Mouse (Mus musculus) mesoderm, embryonic 11.5 days (tissue): ENCODE measurements around the gene Cd2.

Experiments used
- DNase-seq: peaks from one replicate; pipeline ENCODE4 v3.0.0-alpha.2; 2012; ENCODE audit warnings: low read depth, low spot score

The Cd2 gene

DNA sequence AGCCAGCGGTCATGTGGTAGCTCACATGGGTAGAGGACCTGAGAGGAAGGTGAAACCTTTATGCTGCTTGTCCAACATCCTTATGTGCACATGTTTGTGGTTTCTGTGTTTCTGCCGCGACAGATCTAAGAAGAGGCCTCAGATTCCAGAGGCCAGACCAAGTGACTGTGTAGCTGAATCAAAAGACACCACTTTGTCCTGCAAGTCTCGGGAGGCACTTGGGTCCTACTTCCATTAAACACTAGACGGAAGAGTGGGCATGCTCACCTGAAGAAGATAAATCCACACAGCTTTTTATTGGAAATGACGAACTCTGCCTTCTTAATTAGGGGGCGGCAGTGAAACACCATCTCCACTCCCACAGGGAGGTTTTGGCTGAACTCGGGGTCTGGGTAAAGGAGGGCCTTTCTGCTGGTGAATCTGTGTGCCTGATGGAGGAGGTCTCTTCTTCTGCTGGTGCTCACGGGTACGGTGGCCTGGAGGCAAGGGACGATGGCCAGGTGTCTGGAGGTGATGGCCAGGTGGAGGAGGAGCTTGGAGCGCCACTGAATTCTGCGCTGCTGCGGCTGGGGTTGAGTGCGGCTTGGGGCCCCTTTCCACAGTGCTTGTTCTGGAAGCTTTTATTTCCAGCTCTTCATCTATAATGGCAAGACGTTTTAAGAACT lies 12.0 kb downstream of the Cd2 start:
- DNase-seq = no peak

DNA sequence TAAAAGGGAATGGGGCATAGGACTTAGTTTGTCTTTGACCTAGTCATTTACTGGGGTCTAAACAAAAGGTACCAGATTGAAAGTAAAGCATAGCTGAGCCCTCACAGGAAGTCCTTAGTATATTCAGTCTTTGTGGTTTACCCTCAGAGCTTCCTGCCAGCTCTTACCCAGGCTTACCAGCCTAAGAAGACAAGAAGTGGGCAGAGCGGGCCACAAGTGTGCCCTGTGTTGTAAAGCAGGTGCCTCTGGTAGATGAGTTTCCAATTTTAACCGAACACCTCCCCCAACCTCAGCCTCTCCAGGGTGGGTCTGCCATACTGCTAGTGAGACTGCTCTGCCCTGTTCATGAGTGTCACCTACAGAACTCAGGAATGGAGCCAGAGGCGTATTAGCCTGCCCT lies 12.9 kb downstream of the Cd2 start:
- no peak for DNase-seq

DNA sequence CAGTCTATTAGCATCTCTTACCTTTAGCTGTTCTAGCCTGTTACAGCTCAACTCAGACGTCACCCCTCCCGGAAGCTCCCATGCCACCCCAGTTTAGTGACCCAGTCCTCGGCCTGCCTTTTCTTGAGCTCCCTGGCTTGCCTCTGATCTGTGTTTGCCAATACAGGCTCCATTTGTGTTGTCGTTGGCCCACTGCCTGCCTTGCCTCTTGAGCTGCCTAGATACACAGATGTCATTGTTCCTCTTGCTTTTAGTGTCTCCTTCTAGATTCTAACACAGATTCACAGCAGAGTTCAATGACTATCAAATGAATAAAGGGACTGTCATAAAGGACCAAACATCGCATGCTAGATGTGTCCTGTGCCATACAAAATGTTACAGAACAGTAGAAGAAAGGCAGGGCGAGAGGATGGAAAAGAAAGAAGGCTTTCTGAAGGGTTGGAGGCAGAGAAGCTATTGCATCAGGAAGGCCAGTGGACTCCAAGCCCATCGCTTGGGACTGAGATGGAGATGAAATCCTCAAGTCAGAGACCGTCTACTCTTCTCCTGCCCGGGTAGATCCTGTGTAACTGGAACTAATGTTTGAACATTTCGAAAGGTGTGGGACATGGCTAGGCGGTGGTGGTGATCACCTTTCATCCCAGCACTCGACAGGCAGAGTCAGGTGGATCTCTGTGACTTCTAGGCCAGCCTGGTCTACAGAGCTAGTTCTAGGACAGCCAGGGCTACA lies 13.5 kb downstream of the Cd2 start:
- no peak for DNase-seq

DNA sequence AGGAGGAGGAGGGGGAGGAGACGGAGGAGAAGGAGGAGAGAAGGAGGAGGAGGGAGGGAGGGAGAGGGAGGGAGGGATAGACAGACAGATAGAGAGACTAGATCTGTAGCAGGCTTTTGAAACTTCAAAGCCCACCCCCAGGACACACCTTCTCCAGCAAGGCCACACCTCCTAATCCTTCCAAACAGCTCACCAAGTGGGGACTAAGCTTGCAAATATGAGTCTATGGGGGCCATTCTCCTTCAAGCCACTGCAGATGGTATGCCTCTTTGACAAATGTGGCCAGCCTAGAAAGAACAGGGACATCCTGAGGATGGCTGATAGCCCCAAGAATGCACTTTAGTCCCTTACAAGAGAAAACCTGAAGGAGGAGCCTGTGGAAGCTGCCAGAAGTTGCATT lies 15.6 kb downstream of the Cd2 start:
- no peak for DNase-seq

DNA sequence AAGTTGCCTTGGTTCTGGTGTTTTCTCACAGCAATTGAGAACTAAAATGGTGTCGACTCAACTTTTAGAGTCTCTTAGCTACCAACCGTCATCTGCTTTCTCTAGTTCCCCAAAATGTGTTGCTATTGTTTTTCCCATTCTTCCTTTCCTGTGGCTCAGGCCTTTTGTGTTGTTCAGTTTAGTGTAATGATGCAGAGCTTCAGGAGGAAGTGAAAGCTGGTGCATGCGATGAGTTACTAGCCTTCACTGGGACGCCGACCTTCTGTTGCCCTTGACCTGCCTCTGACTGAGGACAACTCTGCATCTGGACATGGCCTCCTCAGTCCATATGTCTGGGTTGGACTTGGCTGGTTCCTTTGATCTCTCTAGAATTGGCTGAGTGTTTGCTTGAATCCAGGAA lies 16.9 kb downstream of the Cd2 start:
- no peak for DNase-seq

DNA sequence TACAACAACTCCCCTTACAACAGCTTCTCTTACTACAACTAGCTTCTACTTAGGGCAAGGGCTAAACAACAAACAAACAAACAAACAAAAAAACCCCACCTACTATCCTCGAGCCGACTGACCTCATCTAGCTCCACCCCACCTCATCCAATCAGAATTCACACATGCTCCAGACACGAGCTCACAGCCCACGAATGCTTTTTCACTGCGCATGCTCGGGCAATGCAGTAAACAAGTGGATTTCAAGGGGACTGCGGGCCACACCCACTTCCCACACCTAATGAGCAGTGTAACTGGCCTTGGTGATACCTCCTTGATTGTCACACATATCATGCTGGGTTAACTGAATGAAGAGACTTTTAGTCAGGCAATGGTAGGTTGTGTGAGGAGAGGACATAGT lies 19.4 kb downstream of the Cd2 start:
- DNase-seq = no peak

DNA sequence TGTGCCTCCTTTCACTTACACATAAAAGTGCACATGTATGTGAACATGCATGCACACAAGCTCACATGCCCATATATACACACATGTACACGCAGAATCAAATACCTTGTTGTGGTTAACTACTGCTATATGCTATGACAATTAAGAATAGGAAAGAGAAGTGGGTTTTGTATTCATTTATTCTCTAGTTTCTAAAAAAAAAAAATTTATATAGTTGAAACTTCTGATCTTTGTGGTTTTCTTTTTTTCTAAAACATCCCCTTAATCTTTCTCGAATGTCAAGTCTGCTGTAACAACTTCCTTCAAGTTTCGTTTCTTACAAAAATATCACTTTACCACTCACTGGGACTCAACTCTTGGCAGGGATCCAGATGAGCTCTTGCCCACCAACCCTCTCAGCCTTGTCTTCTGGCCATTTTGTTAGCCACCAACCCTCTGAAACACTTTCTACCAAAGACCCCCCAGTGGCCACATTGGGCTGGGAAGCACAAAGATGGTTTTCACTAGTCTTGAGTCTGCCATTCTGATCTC lies 22.1 kb downstream of the Cd2 start:
- no peak for DNase-seq

DNA sequence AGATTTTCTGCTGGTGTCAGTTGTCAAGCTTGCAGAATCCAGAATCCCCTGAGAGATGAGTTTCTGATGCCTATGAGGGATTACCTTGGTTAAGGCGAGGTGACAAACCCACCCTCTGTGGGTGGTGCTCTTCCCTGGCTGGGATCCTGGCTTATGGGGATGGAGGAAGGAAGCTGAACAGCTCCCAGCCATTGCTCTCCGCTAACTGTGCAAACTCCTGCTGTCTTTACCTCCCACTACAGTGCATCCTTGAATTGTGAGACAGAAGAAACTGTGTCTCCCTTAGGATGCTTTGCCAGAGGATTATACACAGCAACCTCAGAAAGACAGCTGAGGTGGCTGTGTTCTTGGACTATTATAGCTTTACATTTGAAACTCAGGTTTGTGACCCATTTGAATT lies 28.8 kb downstream of the Cd2 start:
- DNase-seq = no peak

DNA sequence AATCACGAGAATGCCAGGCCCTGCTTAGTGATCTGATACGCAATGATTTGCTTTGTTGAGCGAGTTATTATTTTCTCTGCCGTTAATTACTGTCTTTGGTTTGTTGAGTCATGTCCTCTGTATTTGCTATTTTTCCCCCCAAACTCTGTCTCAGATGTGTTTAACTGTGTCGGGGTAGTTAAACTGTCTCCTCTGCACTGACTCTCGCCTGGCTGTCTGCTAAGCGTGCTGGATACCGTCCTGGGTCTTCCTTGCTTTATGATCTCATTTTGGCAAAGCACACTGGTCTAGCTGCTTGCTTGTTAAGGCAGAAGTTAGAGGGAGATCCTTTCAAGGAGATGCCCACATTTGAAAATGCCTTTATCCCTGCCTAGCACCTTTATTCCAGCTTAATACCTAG lies 31.6 kb downstream of the Cd2 start:
- DNase-seq = no peak

DNA sequence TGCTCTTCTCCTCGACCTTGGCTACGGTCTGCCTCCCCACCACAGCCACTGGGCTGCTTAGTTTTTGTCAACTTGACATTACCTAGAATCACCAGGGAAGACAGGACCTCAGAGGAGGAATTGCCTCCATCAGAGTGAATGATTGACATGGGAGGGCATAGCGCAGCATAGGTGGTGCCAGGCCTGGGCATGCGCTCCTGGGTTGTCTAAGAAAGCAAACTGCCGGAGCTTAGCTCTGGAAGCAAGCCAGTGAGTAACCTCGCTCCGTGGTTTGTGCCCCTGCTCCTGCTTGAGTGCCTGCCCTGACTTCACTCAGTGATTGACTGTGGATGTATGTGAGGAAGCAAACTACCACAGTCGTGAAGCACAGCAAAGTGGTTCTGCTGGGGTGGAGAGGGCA lies 35.6 kb downstream of the Cd2 start:
- DNase-seq = no peak

DNA sequence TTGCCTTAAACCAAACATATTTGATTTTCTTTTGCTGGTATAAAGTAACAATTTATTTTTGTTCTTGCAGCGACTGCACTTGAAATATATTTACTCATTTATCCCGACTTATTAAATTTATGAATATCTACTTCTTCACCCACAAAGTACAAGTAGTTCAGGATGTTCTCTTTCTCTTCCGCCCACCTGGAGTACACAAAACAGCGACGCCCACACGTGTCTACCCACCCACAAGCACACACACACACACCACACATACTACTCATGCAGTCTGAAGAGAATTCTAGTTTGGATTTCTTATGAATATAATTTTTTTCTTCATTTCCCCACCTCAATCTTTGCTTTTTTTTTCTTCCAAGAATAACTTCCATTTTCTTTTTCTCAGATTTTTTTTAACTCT lies 37.9 kb downstream of the Cd2 start:
- no peak for DNase-seq

DNA sequence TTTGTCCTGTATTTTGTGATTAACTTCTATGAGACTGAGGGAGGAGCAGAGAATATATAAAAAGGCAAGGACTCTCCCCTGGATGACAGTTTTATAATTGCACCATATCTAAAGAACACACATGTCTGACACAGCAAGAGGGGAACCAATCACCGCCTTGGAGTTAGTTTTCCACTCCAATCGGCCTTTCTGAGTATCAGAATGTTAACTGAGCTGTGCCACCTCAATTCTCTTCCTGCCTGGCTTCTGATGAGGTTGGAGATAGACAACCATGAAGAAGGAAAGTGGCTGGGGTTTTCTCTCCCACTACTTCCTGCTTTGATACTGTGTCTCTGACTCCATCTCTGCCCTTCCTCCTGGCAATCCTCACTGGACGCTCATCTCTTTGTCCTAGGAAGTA lies 42.5 kb downstream of the Cd2 start:
- DNase-seq = no peak

DNA sequence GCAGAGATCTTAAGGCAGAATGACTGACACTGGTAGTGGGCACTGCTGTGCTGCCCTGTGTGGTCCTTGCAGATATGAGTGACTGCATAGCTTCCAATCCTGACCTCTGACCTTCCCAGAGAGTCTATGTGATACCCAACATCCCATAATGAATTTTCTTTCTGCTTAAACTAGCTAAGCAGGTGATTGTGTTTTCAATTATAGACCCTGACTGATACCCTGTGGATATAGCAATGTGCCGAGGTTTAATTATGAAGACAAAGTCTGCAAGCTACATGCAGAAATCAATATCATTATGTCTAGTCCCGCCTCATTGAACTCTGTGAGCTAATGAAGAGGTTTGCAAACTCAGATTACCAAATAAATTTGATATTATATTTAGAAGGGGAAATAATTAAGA lies 44.7 kb downstream of the Cd2 start:
- no peak for DNase-seq

DNA sequence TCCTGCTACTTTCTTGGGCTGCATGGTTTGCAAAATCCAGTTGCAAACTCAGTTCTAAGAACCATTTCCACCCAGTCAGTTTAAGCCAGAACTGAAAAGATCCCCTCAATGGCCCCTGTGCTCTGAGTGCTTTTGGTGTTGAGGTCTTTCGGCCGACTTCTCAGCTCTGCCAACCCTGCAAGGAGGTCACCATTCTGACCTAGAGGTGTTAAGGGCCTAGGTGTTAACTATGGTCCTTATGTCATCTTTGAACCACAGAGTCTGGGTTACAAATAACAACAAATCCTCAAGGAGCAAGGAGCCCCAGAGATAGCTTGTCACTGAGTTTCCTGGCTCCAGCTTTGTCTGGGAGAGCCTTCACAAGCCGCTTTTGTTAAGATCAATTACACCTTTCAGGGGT lies 45.9 kb downstream of the Cd2 start:
- no peak for DNase-seq

DNA sequence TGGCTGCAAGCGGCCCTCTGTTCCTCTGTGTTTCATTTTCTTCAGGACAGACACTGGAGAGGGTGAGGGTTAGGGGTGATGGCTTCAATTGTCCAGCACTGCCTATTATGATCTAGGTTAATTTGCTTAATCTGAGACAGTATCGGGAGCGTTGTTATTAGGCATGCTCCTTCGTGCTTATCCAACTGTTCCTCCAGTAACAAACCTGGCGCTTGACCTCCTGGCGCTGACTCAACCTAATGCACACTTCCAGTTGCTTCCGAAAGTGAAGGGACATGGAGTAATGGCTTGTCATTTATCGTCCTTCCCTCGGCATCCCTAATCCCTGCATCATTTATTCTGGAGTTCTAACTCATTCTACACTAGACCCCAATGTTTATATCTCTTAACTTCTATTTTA lies 46.9 kb downstream of the Cd2 start:
- DNase-seq = no peak

DNA sequence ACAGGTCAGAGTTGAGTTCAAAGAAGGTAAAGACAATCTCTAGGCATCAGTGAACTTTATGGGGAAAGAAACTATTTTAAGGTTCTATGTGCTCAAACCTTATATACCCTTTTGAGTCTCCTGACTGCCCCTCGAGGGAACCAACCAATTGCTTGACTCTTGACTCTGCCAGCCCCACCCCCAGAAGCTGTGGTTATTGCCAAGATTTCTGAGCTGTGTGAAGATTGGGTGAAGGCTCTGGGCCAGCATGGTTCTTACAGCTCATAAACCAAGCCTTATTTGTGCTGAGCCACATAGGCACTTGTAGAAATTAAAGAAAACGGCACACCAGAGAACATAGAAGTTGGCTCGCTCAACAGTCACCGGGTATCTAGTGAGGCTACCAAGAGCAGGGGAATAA lies 48.5 kb downstream of the Cd2 start:
- DNase-seq = no peak

DNA sequence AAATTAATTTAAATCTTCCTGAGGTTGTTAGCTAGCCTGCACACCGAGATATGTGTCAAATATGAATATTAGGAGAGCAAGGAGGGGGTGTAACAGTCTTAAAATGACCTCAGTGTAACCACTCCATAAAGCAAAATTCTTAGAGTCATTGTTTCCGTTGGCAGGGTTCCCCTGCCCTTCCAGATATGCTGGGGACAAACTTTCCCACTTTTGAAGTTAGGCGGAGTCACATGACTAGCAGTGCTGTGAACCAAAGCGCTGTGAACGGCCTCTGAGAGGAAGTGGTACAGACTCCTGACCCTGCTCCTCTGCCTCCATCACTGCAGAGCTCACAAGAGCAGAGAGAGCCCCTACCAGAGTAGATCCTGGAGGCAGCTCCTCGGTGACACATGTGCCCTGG lies 49.0 kb downstream of the Cd2 start:
- DNase-seq = no peak

DNA sequence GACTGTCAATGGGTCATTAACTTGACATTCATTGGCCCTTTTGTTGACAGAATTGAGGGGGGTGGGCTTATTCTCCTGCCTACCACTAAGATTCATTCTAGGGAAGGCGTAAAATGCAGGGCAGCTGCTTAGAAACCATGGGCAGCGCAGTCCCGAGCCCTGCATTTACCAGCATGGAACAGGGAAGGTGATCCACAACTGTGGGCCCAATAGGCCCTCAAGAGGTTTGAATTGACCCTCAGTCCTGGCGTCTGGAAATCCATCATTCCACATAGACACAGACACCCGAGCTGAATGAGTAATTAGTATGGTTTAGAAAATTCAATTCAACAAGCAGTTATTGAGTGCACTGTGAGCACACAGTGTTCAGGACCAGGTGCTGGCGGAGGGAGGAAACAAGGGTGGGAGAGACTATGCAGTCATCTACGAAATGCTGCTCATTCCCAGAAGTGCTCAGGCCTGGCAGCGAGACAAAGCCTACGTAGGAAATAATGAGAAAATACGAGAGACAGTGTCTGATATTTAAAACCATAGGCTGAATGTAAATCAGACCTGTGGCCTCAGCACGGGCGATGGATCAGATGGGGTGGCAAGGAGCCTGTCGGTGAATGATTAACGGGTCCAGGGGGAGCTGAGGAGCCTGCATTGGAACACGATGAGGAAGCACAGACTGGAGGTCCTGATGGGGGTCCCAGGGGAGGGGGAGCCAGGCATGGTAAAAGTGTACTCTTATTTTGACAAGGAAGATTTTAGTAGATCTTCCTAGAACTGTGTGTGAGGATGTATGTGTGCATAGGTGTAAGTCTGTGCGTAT lies 50.5 kb downstream of the Cd2 start:
- peak; percentile 69 for DNase-seq

DNA sequence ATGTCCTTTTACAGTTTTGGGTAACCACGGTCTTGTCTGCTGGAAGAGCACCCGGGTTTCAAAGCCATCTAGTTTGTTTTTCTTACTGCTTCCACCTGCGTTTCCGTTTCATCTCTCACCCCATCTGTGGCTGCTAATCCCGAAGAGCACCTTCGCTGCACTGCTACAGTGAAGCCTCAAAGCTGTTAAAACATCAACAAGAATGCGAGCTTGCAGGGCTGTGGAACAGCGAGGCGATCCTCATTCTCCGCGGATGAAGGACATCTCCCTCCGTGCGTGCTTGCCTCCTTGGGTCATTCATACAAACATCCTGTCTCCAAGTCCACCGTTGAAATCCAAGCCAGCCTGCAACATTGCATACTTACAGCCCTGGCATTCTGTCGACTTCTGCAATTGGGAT lies 51.5 kb downstream of the Cd2 start:
- DNase-seq = no peak

DNA sequence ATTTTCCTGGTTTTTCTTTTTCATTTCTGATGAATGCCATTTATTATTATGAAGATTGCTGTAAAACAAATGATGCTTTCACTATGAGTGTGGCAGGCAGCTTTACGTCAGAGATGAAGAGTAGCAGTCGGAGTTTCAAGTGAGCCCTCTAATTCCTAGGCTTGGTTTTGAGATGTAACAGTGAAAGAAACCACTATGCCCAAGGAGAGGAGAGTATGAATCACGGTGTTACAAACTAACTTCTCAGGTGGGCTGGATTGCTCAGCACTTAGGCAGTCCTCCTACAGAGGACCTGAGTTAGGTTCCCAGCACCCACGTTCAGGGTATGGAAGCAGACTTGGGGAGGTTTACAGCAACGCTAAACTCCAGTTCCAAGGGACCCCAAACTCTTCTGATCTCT lies 52.4 kb downstream of the Cd2 start:
- DNase-seq = no peak

DNA sequence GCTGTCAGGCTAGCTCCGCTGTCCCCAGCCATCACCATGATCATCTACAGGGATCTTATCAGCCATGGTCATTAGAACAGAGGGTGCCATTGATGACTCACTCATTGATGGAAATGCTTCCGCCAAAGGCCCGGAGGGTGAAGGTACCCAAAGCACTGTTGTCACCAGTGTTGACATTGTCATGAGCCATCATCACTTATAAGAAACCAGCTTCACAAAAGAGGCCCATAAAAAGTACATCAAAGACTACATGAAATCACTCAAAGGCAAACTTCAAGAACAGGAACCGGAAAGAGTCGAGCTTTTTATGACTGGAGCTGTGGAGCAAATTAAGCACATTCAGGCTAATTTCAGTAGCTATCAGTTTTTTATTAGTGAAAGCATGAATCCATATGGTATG lies 54.3 kb downstream of the Cd2 start:
- DNase-seq = no peak

DNA sequence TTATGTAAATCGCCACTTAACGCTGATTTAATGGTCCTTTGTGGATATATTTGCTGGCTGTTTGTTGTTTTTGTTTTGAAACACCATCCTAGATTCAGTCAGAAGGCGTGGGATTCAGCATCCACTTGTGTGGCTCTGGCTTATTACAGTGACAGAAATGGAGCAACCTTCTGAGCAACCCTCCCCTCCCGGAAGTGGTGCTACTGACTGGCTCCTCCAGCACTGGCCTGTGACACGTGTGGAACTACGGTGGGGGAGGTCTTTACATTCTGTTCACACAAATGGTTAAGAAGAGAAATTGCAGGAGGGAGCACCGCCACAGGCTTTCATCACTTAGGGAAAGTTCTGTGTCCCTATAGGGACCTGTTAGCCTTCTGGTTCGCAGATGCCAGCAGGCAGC lies 55.2 kb downstream of the Cd2 start:
- no peak for DNase-seq

DNA sequence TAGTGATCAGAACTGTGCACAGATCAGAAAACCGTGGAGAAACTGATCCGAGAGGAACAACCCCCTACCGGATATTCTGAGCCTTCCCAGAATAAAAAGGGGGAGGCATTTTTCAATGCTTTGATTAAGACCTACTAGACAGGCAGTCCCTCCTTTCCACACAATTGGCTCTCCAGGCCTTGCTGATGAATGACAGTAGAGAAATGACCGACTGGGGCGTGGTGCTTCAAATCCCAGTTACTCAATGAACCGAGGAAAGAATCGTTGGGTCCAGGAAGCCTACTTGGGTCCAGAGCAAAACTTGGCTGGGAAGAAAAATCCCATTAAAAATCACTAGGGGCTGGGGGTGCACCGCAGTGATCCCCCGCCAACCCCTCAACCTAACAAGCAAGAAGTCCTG lies 57.5 kb downstream of the Cd2 start:
- no peak for DNase-seq
